Mouse (Mus musculus) ES-CJ7 (cell line): ENCODE measurements around the gene 4930412O13Rik.
A peak's percentile ranks its signal among the peaks of the same experiment; 100 is the strongest.

Source experiments
- DNase-seq: peaks from one replicate; pipeline ENCODE4 v3.0.0; 2011; ENCODE audit warnings: low read depth, low spot score

Gene 4930412O13Rik

GRCm38 (mm10) chr2:9880271-9880670, 781 bp upstream of the 4930412O13Rik start:
- no peak for DNase-seq

- peak; percentile 73 for DNase-seq
Observed at GRCm38 (mm10) chr2:9881611-9882023, 565 bp downstream of the 4930412O13Rik start.

- DNase-seq: peak; percentile 51
Observed at GRCm38 (mm10) chr2:9882371-9882925, 1.4 kb downstream of the 4930412O13Rik start.

- peak; percentile 64 for DNase-seq
Observed at GRCm38 (mm10) chr2:9882926-9883802, 2.1 kb downstream of the 4930412O13Rik start.

GRCm38 (mm10) chr2:9883803-9884532, 2.9 kb downstream of the 4930412O13Rik start:
- DNase-seq: no peak

DNA sequence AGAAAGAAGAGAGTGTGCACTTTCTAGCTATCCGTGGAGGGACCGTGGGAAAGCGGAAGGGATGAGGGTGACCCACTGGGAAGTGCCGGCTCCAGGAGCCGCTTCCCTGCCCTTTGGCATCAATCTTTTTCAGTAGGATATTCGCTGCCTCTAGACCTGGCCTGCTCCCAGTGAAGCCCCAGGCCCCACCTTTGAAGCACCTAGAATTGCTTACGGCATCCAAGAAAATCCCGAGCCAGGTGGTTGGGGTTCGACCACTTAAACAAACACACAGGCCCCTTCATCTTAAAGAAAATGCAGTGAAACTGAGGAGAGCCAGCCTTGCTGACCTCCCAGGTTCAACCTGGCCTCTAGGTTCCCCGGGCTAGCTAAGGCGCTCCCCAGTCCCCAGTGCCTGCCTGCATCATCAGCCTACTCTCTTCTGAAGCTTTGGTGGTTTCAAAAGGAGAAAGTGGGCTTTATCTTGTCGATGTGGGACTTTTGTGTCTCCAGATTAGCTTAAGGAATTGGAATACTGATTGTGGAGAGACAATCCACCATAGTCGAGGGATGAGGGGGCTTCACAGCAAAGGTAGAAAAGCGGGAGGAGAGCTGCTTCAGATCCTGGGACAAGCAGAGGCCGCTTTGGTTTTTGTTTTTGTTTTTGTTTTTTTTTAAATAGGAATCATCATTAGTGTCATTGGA, 3.6 kb downstream of the 4930412O13Rik start:
- DNase-seq: peak; percentile 73

DNA sequence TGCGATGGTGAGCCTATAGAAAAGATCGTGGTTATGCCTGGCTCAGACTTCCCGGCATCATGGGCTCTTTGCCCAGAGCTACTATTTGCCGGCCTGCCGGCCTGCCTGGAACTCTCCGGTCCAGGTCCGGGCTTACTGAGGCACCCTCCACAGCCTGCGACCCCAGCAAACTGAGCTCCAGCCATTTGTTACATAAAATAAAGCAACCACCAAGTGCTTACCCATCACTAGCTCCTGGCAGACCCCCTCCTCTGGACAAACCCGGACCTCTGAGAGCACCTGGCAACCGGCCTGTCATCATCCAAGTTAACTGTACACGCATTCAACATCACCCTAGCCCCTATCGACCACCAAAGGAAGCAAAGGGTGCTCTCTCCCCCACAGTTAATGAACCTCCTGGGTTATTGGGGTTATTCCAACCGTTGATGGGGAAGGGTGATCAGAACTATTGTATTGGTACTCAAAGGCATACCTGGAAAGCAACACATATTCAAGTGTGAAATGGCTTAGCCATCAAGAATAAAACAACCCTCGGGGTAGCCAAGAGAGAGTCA, 4.2 kb downstream of the 4930412O13Rik start:
- DNase-seq: no peak

GRCm38 (mm10) chr2:9886031-9886430, 5.0 kb downstream of the 4930412O13Rik start:
- DNase-seq: no peak

GRCm38 (mm10) chr2:9886921-9887610, 6.0 kb downstream of the 4930412O13Rik start:
- DNase-seq: no peak

- DNase-seq: peak; percentile 17
Observed at GRCm38 (mm10) chr2:9887636-9888035, 6.6 kb downstream of the 4930412O13Rik start.

- DNase-seq: peak; percentile 85
Observed at GRCm38 (mm10) chr2:9888913-9889650, 8.0 kb downstream of the 4930412O13Rik start, which contains the start of gene 9230102O04Rik. Gene 9230102O04Rik, minus strand, starts transcription at chr2:9889540.

- DNase-seq: no peak
Observed at GRCm38 (mm10) chr2:9889651-9890183, 8.7 kb downstream of the 4930412O13Rik start, which contains the start of gene Gata3. Gene Gata3, minus strand, starts transcription at chr2:9890034.

DNA sequence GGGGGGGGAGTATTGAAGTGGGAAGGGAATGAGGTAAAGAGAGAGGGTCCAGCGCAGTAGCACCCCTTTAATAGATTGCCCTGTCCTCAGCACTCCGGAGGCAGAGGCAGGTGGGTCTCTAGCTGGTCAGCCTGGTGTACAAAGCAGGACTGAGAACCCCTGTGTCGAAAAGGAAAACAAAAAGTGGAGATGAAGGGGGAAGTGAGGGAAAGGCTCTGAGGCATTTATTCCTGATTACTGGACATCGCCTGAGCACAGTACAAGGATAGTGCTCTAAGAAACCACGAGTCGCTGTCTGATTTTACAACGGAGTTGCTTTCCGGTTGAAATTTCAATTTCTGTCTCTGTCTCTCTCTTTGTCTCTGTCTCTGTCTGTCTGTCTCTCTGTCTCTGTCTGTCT, 9.2 kb downstream of the 4930412O13Rik start:
- DNase-seq: no peak

DNA sequence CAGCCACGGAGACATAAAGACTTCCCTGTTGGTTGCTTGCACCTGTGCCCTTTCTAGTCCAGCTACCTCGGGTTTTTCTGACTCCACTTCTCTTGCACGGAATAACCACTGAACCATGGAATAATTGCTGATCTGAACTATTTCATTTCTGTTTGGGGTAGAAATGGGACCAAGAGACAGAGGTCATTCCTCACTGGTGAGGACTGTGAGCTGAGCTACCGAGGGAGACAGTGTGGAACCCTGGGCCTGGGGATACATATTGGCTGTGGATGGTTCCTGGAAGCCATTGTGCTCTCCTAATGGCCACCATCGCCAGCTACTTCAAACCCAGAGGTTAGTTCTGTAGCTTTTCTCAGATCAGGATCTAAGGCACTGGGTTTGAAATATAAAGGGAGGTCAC, 9.9 kb downstream of the 4930412O13Rik start:
- no peak for DNase-seq

GRCm38 (mm10) chr2:9892541-9892940, 11.5 kb downstream of the 4930412O13Rik start:
- DNase-seq: no peak

DNA sequence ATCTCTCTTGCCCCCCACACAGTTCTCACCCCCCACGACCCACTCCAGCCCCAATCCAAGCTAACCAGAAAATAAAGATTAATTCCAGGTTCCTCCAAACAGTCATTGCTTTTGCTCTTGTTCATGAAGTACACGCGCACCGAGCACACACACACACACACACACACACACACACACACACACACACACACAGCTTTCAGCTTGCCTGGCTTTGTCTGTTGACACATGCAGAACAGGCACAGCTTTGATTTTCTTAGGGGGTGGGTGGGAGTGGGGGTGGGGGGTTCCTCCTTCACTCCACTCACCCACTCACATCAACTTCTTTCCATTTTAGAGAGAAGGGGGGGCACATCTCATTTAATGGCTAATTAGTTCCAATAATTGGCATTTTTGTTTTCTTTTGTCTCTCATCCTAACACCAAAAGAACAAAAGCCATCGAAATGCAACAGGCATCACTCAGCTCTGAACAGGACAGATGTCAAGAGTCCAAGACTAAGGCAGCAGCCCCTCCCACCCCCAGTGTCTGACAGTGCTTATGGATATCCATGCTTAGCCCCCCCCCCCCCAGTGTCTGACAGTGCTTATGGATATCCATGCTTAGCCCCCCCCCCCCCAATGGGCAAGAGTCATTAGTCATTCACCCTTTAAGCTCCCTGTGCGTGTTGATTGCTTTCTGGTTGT, 12.4 kb downstream of the 4930412O13Rik start:
- no peak for DNase-seq

DNA sequence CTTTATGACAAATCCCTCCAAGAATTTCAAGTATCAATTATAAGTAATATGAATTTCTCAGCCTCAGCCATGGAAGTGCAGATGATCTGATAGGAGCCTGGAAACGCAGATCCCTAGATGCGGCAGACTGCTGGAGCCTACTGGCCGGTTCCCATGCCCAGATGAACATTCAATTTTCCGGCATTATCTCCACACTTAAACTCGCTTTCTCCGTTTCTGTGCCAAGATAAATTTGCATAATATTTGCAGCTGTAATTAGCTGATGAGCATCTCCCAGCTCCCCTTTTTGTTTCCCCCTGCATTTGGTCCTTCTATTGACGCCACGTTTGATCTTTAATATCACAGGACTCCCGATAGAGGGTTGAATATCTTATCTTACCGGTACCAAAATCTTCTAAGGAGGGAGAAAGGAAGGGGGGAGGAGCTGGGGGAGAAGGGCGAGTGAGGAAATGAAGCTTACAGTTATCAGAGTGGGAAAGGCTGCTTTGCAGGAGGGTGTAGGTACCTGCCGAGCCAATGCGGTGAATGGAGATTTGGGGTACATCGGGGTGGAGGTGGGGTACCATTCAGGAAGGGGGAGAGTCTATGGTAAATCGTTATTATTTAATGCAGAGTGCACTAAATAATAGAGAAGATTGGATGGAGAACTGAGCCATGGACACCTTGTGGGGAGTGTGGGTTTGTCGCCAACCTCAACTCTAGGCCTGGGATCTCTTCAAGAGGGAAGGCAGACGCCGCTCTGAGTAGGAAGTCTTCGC, 14.0 kb downstream of the 4930412O13Rik start:
- peak; percentile 22 for DNase-seq

DNA sequence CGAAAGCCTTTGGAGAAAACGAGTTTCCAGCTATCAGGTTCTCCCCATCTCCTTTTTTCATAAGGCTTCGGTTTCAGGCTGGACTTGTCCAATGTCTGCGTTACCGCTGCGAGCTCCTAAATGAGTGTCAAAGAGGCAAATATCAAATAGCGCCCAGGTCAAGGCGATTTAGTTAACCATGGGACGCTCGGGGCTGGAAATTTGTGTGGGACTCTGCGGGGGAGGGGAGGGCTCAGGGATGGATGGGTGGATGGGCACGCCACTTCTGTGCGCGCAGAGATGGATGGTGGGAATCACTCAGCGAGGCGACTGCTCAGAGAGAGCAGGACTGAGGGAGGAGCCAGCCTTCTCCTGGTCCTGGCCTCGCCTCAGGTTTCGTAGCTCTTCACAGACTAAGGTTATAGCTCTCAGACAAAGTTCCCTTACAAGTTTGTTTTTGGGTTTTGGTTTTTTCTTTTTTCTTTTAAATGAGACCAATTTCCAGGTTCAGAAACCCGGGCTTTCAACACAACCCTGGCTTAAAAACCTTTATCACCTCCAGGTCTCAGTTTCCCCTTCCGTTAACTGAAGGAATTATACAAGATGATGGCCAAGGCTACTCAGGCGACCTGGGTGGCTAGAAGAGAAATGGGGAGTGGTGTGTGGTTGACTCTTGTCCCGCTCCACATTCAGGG, 15.2 kb downstream of the 4930412O13Rik start:
- peak; percentile 33 for DNase-seq
